Mouse (Mus musculus): Measurements from ENCODE around the gene Crtc3. TPM values are rescaled to one million over a fixed set of nuclear protein-coding genes. Genes with fewer than 3 reads are reported as not detected.

The Crtc3 gene
- polyA plus RNA-seq (2016; fragmentation: Nextera tagmentation; extraction: Ambion mirVana), result 13.4 and 16.0 TPM in 2 replicates

- H3K4me3 ChIP-seq, result peak within 1 kb of the TSS; percentile 90
- peaks cover 18% of the 10 kb centered on the region for H3K4me1 ChIP-seq
- under 1% methylated on average over 81 of the region's 83 CpGs for WGBS
- DNase-seq (ENCODE audit: low spot score), result no peak
- no peaks in the 10 kb centered on the region for H3K36me3 ChIP-seq
- no peaks in the 10 kb centered on the region for H3K27me3 ChIP-seq (ENCODE audit: low read depth, poor library complexity, severe bottlenecking)
- peak within 1 kb of the TSS; percentile 98 for H3K27ac ChIP-seq
- H3K9me3 ChIP-seq (replicated peaks), result no peaks in the 10 kb centered on the region
Measured at GRCm38 (mm10) chr7:80688556-80689220, at the start of gene Crtc3. Gene Crtc3, minus strand, starts transcription at chr7:80688877.

DNA sequence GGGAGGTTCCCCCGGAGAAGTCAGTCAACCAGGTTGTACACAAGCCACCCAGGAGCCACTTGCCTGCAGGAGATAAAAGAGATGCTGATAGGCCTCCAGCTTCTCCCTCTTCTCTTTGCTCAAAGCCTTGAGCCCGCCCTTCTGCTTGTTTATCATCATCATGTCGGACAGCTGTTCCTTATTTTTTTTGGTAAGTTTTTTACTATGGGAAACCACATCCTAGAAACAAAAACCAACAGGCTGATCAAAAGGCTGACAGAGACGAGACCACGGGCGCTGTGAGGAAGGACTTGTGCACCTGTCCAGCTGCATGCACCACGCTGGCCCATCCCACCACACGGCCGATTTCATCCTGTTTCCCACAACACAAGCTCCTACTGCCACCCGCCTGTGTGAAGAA is 47.5 kb upstream of the Crtc3 start:
- Histone ChIP-seq H3K4me3 (no peak overlapping the region), H3K9me3 (replicated peaks) (no peaks in the 10 kb centered on the region), H3K27me3 (ENCODE audit: low read depth, poor library complexity, severe bottlenecking) (no peaks in the 10 kb centered on the region), H3K36me3 (peaks cover 36% of the 10 kb centered on the region), H3K27ac (no peak overlapping the region), H3K4me1 (peaks cover 6% of the 10 kb centered on the region; the same call in 1 of the 2 replicates)
- no peak for DNase-seq (ENCODE audit: low spot score)
- WGBS, result 90% methylated on average over 10 of the region's 10 CpGs

DNA sequence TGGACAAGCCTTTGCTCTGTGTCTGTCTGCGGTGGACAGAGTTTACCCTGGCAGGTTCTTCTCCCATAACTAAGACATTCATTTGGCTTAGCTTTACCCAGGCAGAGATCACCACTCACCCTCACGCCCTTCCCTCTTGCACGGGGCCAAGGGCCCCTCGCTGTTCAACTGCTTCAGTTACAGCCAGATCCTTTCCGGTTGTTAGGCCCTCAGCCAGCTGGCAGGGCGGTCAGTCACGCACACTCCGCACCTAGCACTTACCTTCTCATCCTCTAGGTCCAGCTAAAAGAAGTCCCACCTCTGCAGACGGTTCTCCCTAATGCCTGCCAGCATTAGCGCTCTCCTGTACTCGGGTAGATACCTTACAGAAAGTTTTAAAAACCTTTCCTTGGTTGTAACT is 44.3 kb upstream of the Crtc3 start:
- DNase-seq (ENCODE audit: low spot score), result no peak
- WGBS, result 83% methylated on average over 11 of the region's 11 CpGs
- no peaks in the 10 kb centered on the region for H3K9me3 ChIP-seq (replicated peaks)
- H3K36me3 ChIP-seq, result peaks cover 31% of the 10 kb centered on the region
- no peak overlapping the region for H3K4me3 ChIP-seq
- 0 out of 2 replicates have a peak overlapping the region, but pooled peaks have one; percentile 42 for H3K27ac ChIP-seq
- H3K27me3 ChIP-seq (ENCODE audit: low read depth, poor library complexity, severe bottlenecking), result no peaks in the 10 kb centered on the region
- peaks cover 8% of the 10 kb centered on the region; the same call in 1 of the 2 replicates for H3K4me1 ChIP-seq

- Histone ChIP-seq H3K27me3 (ENCODE audit: low read depth, poor library complexity, severe bottlenecking) (no peaks in the 10 kb centered on the region), H3K9me3 (replicated peaks) (no peaks in the 10 kb centered on the region), H3K27ac (no peak overlapping the region), H3K4me3 (no peak overlapping the region), H3K4me1 (peaks cover 8% of the 10 kb centered on the region; the same call in 1 of the 2 replicates), H3K36me3 (peaks cover 26% of the 10 kb centered on the region)
- DNase-seq (ENCODE audit: low spot score), result peak; percentile 85
- WGBS, result 37% methylated on average over 8 of the region's 8 CpGs
Measured at GRCm38 (mm10) chr7:80729662-80730061, 41.0 kb upstream of the Crtc3 start.

DNA sequence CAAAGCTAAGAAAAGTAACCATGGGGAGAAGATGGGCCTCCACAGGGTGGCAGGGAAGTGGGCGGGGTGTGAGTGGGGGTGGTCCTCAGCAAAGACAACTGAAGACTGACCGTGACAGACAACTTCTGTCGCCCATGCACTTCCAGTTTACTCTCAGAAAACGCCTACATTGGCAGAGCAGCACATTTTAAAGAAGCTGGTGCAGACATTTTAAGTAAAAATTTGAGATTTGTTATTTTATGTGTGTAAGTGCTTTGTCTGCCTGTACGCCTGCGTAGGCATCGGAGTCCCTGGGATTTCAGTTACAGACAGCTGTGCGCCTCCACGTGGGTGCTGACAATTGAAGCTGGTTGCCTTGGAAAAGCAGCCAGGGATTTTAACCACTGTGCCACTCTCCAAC is 32.4 kb upstream of the Crtc3 start:
- Histone ChIP-seq H3K4me3 (no peak overlapping the region), H3K27me3 (ENCODE audit: low read depth, poor library complexity, severe bottlenecking) (no peaks in the 10 kb centered on the region), H3K9me3 (replicated peaks) (no peaks in the 10 kb centered on the region), H3K27ac (no peak overlapping the region), H3K4me1 (peaks cover 21% of the 10 kb centered on the region), H3K36me3 (peaks cover 23% of the 10 kb centered on the region)
- 55% methylated on average over 9 of the region's 9 CpGs for WGBS
- DNase-seq (ENCODE audit: low spot score), result no peak

GRCm38 (mm10) chr7:80719582-80719981 is 30.9 kb upstream of the Crtc3 start:
- peaks cover 22% of the 10 kb centered on the region; the same call in 1 of the 2 replicates for H3K36me3 ChIP-seq
- H3K4me1 ChIP-seq, result peaks cover 21% of the 10 kb centered on the region
- H3K4me3 ChIP-seq, result no peak overlapping the region
- no peaks in the 10 kb centered on the region for H3K9me3 ChIP-seq (replicated peaks)
- no peak overlapping the region for H3K27ac ChIP-seq
- no peaks in the 10 kb centered on the region for H3K27me3 ChIP-seq (ENCODE audit: low read depth, poor library complexity, severe bottlenecking)
- WGBS, result 96% methylated on average over 7 of the region's 7 CpGs
- DNase-seq (ENCODE audit: low spot score), result no peak

- H3K36me3 ChIP-seq, result peaks cover 22% of the 10 kb centered on the region; the same call in 1 of the 2 replicates
- 91% methylated on average over 2 of the region's 2 CpGs for WGBS
Measured at GRCm38 (mm10) chr7:80719038-80719437, 30.4 kb upstream of the Crtc3 start.

DNA sequence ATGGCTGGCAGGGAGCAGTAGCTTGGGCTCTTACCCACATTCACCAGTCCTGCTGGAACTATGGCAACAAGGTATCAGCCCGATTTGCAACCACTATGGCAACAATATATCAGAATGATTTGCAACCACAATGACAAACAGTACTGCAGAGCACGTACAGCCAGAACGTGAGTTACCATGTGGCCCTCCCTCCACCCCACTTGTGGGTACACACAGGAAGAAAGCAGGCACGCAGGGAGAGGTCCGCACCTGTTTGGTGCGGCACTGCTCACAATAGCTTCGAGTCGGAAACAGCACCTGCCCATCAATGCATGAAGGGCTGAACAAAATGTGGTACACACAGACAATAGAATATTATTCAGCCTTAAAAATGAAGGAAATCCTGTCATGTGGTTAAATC is 29.8 kb upstream of the Crtc3 start:
- H3K36me3 ChIP-seq, result peaks cover 20% of the 10 kb centered on the region; the same call in 1 of the 2 replicates
- no peak overlapping the region for H3K27ac ChIP-seq
- H3K4me1 ChIP-seq, result peaks cover 16% of the 10 kb centered on the region
- no peaks in the 10 kb centered on the region for H3K9me3 ChIP-seq (replicated peaks)
- 92% methylated on average over 8 of the region's 8 CpGs for WGBS
- H3K4me3 ChIP-seq, result no peak overlapping the region
- H3K27me3 ChIP-seq (ENCODE audit: low read depth, poor library complexity, severe bottlenecking), result no peaks in the 10 kb centered on the region
- no peak for DNase-seq (ENCODE audit: low spot score)

More at GRCm38 (mm10) chr7:80719038-80719437, 30.4 kb upstream of the Crtc3 start:
- DNase-seq (ENCODE audit: low spot score), result no peak
- Histone ChIP-seq H3K27ac (no peak overlapping the region), H3K9me3 (replicated peaks) (no peaks in the 10 kb centered on the region), H3K4me3 (no peak overlapping the region), H3K27me3 (ENCODE audit: low read depth, poor library complexity, severe bottlenecking) (no peaks in the 10 kb centered on the region), H3K4me1 (peaks cover 21% of the 10 kb centered on the region)

DNA sequence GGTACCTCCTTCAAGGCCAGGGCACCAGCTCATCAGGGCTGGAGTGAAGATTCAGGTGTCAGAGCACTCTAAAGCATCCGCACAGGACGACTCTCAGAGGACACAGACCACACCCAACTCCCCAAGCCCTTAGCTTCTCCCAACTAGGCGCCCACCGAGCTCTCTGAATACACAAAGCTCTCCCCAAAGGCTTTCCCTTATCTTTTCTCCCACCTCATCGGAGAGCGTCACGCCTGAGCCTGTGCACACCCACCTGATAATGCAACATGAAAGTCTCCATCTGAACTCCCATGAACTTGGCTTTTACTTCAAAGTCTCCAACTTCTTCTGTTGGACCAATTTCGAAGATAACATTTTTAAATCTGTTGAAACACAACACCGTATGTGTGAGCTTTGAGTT is 28.1 kb upstream of the Crtc3 start:
- Histone ChIP-seq H3K9me3 (replicated peaks) (no peaks in the 10 kb centered on the region), H3K4me1 (0 out of 2 replicates have a peak, but pooled peaks cover 2% of the 10 kb centered on the region), H3K27ac (no peak overlapping the region), H3K4me3 (no peak overlapping the region), H3K27me3 (ENCODE audit: low read depth, poor library complexity, severe bottlenecking) (no peaks in the 10 kb centered on the region), H3K36me3 (peaks cover 15% of the 10 kb centered on the region; the same call in 1 of the 2 replicates)
- 72% methylated on average over 9 of the region's 9 CpGs for WGBS
- no peak for DNase-seq (ENCODE audit: low spot score)

DNA sequence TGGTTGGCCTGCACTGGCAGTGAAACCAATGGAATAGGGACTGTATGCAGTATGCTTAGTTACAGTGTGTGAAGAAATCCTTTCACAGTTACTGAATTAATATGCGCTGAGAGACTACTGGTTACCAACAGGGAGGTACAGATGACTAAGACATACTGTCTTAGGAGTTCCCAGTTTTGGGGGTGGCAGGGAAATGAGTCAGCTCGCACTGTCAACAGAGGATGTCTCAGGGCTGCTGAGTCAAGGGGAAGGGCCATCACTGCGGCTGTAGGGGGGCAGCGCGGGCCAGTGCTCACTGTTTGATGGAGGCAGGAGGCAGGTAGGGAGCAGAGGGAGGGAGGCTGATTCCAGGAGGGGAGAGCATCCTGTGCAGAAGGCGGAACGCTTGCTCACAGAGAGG is 26.6 kb upstream of the Crtc3 start:
- Histone ChIP-seq H3K4me3 (no peak overlapping the region), H3K4me1 (0 out of 2 replicates have a peak, but pooled peaks cover 2% of the 10 kb centered on the region), H3K27ac (no peak overlapping the region), H3K36me3 (peaks cover 12% of the 10 kb centered on the region; the same call in 1 of the 2 replicates), H3K9me3 (replicated peaks) (no peaks in the 10 kb centered on the region), H3K27me3 (ENCODE audit: low read depth, poor library complexity, severe bottlenecking) (no peaks in the 10 kb centered on the region)
- no peak for DNase-seq (ENCODE audit: low spot score)
- 90% methylated on average over 7 of the region's 7 CpGs for WGBS

DNA sequence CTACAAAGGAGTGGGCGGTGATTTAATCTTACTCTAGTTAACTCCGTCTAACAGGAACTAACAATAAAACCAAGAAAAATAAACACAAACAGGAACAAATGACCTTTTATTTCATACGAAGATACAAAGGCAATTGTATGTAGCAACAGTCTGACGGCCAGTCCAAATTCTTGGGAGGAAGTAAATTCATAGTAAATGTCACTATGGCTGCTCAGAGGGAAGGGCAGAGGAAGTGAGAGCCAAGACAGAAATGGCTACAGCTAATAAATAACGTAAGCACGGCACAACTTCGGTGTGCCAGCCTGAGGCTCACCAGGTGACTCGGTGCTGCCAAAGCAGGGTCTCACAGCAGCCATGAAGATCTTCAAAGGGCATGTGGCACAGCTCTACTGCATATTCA is 22.8 kb upstream of the Crtc3 start:
- no peak for DNase-seq (ENCODE audit: low spot score)
- Histone ChIP-seq H3K27me3 (ENCODE audit: low read depth, poor library complexity, severe bottlenecking) (no peaks in the 10 kb centered on the region), H3K9me3 (replicated peaks) (no peaks in the 10 kb centered on the region), H3K4me3 (no peak overlapping the region), H3K4me1 (no peaks in the 10 kb centered on the region), H3K27ac (no peak overlapping the region), H3K36me3 (peaks cover 10% of the 10 kb centered on the region; the same call in 1 of the 2 replicates)
- WGBS, result 82% methylated on average over 8 of the region's 8 CpGs

GRCm38 (mm10) chr7:80710333-80710732 is 21.7 kb upstream of the Crtc3 start:
- Histone ChIP-seq H3K27me3 (ENCODE audit: low read depth, poor library complexity, severe bottlenecking) (no peaks in the 10 kb centered on the region), H3K27ac (no peak overlapping the region), H3K9me3 (replicated peaks) (no peaks in the 10 kb centered on the region), H3K36me3 (peaks cover 7% of the 10 kb centered on the region; the same call in 1 of the 2 replicates), H3K4me1 (no peaks in the 10 kb centered on the region), H3K4me3 (no peak overlapping the region)
- 92% methylated on average over 7 of the region's 7 CpGs for WGBS
- DNase-seq (ENCODE audit: low spot score), result no peak

DNA sequence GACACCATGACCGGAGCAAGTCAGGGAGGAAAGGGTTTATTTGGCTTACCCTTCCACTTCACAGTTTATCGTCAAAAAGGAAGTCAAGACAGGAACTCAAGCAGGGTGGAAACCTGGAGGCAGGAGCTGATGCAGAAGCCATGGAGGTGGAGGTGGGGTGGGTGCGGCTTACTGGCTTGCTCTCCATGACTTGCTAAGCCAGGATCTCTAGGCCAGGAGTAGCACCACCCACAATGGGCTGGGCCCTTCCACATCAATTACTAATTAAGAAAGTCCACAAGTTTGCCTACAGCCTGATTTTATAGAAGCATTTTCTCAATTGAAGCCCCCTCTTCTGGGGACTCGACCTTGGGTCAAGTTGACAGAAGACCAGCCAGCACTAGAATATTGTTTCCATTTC is 15.4 kb upstream of the Crtc3 start:
- no peaks in the 10 kb centered on the region for H3K9me3 ChIP-seq (replicated peaks)
- no peak overlapping the region for H3K4me3 ChIP-seq
- H3K36me3 ChIP-seq, result no peaks in the 10 kb centered on the region
- no peaks in the 10 kb centered on the region for H3K27me3 ChIP-seq (ENCODE audit: low read depth, poor library complexity, severe bottlenecking)
- WGBS, result 85% methylated on average over 4 of the region's 4 CpGs
- no peak overlapping the region for H3K27ac ChIP-seq
- H3K4me1 ChIP-seq, result no peaks in the 10 kb centered on the region
- DNase-seq (ENCODE audit: low spot score), result no peak
